Mouse (Mus musculus) natural killer cell, adult 2 months (primary cell): ENCODE results near the gene Adk.

ENCODE experiments used
- DNase-seq, 2 experiments: peaks; one replicate each; pipeline ENCODE4 v3.0.0; 2022; ENCODE audit warnings: low spot score in 2 of 2

Gene Adk

DNA sequence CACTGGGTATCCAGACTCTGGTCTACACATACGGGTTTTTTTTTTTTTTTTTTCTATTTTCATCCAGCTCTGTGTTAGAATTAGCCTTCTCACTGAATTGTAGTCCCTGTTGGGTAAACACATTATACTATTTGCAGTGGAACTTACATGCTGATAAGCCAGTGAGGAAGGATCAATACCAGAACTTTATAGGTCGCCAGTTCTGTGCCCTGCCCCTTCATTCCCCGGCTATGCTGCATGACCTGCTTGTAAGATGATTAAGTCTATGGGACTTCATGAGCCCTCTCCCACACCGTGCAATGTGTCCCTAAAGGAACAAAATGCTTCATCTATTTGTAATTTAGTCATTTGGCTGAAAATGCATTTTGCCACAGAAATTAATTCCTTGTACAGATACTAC lies 219.1 kb downstream of the Adk start:
- DNase-seq, result no peak

DNA sequence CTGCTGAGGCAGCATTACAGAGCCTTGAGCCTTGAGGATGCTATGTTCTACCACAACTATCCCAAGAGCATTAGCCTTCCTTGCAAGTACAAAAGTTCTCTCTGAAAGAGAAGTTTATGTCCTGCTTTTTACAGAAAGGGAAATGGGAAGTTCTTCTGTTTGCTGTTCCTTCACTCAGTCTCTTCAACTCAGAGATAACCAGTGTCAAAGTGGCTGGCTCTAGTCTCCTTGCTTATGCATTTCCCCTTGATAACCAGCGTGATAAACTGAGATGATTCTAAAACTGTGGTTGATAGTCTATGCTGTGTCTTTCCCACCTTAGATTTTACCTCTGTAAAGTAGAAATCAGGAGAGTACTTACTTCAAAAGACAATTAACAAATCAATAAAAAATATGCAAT lies 223.4 kb downstream of the Adk start:
- no peak for DNase-seq

DNA sequence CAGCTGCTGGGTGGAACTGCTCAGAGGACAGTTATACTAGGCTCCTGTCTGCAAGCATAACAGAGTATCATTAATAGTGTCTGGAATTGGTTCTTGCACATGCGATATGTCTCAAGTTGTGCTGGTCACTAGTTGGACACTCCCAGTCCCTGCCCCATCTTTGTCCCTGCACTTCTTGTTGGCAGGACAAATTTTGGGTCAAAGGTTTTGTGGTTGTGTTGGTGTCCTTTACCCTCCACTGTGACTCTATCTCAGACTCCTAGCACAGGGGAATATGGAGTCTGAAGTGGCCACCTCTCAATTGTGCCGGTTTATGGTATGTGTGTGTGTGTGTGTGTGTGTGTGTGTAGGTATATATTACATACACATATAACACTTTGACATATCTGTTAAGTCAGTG lies 225.9 kb downstream of the Adk start:
- no peak for DNase-seq

- no peak for DNase-seq
Observed at GRCm38 (mm10) chr14:21278907-21279535, 226.6 kb downstream of the Adk start.

- no peak for DNase-seq
Observed at GRCm38 (mm10) chr14:21280451-21280850, 228.1 kb downstream of the Adk start.

DNA sequence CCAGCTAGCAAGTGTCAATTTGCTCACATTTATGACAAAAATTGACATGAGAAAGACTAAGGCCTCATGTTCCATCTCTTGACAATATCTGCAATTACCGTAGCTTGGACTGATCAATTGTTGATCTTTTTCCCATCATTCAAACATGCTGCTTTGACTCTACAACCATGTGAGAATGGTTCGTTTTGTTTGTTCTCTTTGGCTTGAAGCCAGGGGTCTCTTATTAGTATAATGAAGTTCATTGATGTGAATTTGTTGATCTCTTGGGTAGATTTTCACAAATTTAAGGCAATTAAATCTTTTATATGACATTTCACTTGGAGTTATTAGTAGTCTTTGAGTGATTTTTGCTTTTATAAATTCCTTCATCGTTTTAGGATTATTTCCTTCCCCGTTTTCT lies 229.1 kb downstream of the Adk start:
- DNase-seq, result no peak

DNA sequence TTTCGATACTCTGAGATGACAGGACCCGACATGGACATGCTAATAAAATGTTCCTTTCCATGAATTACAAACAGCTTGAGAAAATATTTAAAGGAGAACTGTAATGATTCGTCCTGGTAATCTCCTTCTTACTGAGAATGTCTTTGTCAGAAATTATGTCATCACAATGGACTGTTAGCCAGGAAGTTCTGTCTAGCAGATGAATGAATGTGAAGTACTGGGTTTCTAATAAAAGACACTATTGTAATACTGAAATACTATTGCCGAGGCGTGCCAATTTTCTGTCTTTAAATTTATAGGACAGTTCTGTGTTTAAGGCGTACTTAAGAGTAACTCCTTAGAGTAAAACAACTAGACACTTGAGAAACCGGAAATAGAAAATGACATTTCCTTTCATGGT lies 231.7 kb downstream of the Adk start:
- DNase-seq, result no peak

DNA sequence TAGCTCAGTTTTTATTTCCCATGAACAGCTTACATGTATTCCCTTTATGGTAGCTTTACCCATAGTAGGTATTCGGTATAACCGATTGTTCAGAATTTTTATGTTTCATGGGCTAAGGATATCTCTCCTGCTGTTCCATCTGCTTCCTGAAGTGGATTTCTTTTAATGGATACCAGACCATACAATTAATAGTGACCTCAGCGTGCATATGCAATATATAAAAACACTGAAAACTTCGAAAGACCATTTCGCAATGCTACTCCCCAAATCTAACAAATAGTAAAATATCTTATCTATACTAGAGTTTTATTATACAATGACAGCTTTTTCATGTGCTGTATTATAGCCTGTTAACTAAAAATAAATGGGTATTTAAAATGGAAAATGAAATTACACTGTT lies 232.5 kb downstream of the Adk start:
- no peak for DNase-seq

DNA sequence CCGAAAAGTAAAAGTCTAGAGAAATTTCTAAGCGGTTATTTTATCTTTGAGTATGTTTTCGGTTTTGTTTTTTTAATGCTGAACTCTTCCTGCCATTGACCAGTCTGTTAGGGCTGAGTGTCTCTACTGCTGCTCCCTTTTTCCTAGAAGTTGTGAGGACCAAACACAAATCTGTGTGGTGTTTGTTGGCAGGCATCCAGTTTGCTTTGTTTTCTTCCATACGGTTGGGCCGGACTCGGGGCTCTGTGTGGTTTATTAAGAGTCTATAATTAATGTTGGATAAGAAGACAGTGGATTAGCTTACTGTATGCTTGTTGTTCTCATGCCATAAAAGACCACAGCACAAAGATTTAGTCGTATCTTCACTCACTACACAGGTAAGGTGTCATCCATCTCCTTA lies 233.9 kb downstream of the Adk start:
- DNase-seq, result no peak

- no peak for DNase-seq
Observed at GRCm38 (mm10) chr14:21287726-21288442, 235.5 kb downstream of the Adk start.

- DNase-seq, result no peak
Observed at GRCm38 (mm10) chr14:21299743-21300142, 247.4 kb downstream of the Adk start.

GRCm38 (mm10) chr14:21304815-21305214 lies 252.4 kb downstream of the Adk start:
- no peak for DNase-seq

GRCm38 (mm10) chr14:21308349-21308936 lies 256.1 kb downstream of the Adk start:
- DNase-seq, result no peak

DNA sequence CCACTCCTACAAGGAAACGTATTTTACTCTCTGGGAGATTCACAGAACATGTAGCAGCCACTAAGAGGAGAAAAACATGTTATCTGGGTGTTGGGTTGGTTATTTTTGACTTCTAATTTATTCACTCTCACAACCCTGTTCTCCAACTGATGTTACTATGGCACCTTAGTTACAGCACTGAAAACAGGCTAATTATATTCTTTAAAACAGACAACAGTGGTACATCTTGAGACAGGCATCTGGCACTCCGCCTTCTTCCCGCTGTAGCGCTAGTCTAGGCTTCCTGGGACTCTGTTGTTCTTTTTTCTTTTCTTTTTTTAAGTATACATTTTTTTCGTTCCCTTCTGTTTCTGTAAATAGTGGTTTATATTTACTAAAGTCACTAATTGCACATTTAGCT lies 258.2 kb downstream of the Adk start:
- no peak for DNase-seq

DNA sequence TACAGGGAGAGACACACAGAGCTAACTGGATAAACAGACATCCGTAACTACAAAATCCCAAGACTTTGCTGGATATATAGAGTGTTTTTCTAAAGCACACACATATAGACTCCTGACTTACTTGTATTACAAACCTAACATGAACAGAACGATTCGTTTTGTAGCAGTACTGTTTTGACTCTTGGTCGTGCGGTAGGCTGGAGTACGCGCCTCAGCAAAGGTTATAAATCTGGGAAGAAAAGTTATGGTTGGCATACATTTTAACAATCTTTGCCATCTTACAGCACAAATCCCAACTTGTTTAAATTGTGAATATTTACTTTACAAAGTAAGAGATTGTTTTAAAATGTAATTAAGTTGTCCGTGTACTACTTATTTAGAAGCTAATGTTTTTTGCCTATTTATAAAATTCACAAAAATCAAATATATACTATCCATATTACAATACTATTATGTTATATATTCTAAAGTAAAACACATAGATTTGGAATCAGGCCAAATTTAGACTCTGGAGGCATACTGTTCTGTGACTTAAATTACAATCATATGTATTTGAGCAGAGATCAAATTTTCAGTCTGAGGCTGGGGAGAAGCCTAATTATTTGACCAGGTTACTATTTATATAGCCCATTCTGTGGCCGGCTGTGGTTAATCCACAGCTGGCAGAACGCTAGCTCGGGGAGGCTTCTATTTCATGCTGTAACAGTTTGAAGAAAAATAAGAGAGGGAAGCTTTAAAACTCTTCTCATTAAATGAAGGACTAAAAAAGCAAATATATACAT lies 261.4 kb downstream of the Adk start:
- DNase-seq, result no peak

GRCm38 (mm10) chr14:21314466-21314865 lies 262.1 kb downstream of the Adk start:
- no peak for DNase-seq

GRCm38 (mm10) chr14:21334826-21335225 lies 282.5 kb downstream of the Adk start:
- no peak for DNase-seq

DNA sequence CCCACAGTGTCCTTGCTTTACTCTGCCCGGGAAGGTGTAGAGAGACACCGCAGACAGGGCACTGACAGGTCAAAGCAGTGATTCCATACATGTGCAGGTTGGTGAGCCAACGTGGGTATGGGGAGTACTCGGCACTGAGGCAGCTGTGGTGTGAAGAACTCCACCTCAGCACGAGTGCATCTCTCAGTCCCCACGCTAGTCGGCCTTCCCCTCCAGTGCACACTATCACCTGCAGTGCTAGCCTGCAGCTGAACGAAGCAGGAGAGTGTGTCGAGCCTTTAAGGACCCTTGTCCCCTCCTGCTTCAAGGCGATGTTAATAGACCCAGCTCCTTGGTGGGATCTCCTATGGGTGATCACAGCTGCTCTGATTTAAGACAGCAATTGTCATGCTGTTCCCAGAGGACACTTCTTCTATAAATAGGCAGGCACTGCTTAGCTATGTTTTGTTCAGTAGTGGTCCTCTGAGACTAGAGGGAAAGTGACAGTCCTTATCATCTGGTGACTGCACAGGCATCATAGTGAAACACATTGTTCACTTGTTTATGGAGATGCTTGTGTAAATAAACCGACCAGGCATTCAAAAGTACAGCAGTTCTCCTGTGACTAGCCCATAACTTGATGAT lies 283.4 kb downstream of the Adk start:
- DNase-seq, result no peak

GRCm38 (mm10) chr14:21337948-21338347 lies 285.6 kb downstream of the Adk start:
- no peak for DNase-seq

DNA sequence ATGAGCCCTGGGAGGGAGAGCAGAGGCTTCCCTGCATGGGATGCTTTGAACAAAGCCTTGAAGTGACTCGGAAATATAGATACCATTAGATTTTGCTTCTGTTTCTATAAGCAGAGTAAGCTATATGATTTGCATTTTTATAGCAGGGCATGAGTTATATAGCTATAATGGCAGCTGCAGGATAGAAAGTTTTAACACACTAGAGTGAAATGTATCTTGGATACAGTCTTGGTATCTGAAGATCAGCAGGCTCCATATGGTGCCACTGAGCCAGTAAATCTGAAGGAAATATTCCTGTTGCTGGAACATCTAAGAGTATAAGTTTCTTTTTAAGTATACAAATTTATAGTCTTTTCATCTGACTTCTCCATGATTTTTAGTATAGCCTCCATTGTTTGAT lies 288.8 kb downstream of the Adk start:
- DNase-seq, result no peak

DNA sequence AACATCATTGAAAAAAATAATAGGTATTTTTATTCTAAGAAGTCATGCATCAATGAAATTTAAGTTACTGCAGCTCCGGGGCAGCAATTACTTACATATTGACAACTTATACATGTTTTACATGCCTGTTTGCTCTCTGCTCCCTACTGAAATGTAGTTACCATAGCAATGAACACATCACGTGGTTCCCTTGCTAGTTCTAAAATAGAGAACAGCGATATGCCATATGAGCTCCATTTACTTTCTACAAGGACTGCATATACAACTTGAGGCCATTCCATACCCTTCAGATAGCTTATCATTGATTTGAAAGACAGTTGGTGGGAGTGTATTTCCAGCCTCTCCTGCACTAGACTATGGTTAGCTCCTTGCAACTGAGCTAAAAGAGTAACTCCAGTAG lies 290.6 kb downstream of the Adk start:
- DNase-seq, result no peak

DNA sequence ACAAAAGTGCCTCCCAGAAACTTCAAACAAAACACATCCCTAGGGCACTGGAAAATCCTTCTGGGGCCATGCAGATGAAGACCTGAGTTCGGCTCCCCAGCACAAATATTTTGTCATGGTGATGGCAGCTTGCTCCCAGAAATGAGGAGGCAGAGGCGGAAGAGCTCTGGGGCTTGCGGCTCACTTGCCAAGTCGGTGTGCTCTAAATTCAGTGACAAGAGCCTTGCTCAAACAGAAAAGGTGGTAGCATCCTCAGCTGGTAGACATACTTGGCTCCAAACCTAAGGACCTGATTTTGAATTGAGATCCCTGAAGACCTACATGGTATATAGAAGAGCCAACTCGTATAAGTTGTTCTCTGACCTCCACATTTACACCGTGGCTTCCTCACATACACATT lies 292.5 kb downstream of the Adk start:
- DNase-seq, result no peak
